Mouse (Mus musculus) kidney, adult 2 months (tissue): Measurements from ENCODE around the gene H2-Oa. TPM values are rescaled to one million over a fixed set of nuclear protein-coding genes. Genes with fewer than 3 reads are reported as not detected.

Experiments used
- DNase-seq: peaks from one replicate; pipeline ENCODE4 v3.0.0; 2021
- H3K27ac ChIP-seq: fragments of 200-500 bp; 2 replicates; pipeline ENCODE4 v1.5.1; 2012; ENCODE audit warnings: low read depth, low read length, control low read depth, inconsistent platforms; ENCODE audit not compliant: insufficient read depth
- H3K27me3 ChIP-seq: fragments of 200-500 bp; replicated peaks from 2 replicates; pipeline ENCODE4 v1.6.1; 2012; ENCODE audit warnings: mild to moderate bottlenecking, moderate library complexity, low read length, inconsistent platforms; ENCODE audit not compliant: control insufficient read depth, insufficient read depth
- H3K36me3 ChIP-seq: fragments of 200-500 bp; 2 replicates; pipeline ENCODE4 v1.6.1; 2012; ENCODE audit warnings: mild to moderate bottlenecking, moderate library complexity, low read length, inconsistent platforms; ENCODE audit not compliant: control insufficient read depth, insufficient read depth
- H3K4me1 ChIP-seq: fragments of 200-500 bp; 2 replicates; pipeline ENCODE4 v1.6.1; 2011; ENCODE audit warnings: low read length; ENCODE audit not compliant: control insufficient read depth, insufficient read depth
- H3K4me3 ChIP-seq: fragments of 200-500 bp; 2 replicates; pipeline ENCODE4 v1.5.1; 2011; ENCODE audit warnings: mild to moderate bottlenecking, low read depth, low read length, control low read depth; ENCODE audit not compliant: insufficient read depth
- CTCF ChIP-seq: fragments of 200-500 bp; conservative IDR thresholded peaks from 2 replicates; pipeline ENCODE4 v1.5.1; 2011; ENCODE audit warnings: low read depth, mild to moderate bottlenecking, control low read depth, low read length, moderate library complexity, mixed read lengths; ENCODE audit not compliant: insufficient read depth, insufficient read length
- POLR2A ChIP-seq: fragments of 200-500 bp; IDR thresholded peaks from one replicate; pipeline ENCODE4 v1.6.1; 2011; ENCODE audit warnings: low read depth, low read length, control low read depth
- WGBS: fragments of 180-500 bp; shearing (Covaris S2); methylation state at CpG from one replicate; pipeline ENCODE4 v1.1.7; 2018; 5-methylcytosine and 5-hydroxymethylcytosine counted together
- polyA plus RNA-seq: library from polyadenylated mRNA; depleted of rRNA; stranded (reverse); fragments of >200 nt; gene quantifications from 2 replicates; pipeline ENCODE4 v1.2.3, GENCODE M21; 2012

The H2-Oa gene
- polyA plus RNA-seq, 1 experiment = 8.5 TPM

DNA sequence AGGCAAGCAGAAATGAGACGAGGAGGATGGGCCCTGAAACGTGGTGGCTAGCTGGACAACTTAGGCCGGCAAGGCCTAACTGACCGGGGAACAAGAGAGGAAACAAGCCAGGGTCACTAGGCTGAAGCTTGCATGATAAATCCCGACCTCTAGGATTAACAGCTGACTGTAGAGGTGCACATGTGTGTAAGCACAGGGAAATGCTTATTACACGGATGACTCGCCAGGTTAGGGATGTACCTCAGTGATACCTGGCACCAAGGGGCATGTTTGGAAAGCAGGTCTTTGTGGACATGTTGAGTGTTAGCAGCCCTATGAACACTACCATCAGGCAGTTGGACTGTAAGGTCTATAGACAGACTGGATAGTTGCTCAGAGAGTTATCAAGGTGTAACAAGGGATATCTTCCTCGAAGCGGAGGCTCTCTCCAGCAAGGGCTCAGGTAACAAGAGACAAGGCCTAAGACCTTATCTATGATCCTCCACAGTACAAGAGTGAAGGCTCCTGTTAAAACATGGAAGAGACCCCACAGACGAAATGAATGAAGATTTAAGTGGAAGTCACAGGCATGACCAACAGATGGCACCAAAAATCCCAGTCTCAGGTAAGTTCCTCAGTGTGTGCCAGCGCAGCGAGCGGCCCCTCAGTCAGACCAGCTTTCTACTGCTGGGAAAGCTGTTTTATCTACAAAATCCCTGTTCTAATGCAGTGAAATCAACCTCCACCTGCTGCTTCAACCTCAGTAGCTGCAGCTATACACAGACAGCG lies 17.1 kb downstream of the H2-Oa start:
- no peak overlapping the region for H3K27ac ChIP-seq
- WGBS = 78% methylated on average over 14 of the region's 14 CpGs

DNA sequence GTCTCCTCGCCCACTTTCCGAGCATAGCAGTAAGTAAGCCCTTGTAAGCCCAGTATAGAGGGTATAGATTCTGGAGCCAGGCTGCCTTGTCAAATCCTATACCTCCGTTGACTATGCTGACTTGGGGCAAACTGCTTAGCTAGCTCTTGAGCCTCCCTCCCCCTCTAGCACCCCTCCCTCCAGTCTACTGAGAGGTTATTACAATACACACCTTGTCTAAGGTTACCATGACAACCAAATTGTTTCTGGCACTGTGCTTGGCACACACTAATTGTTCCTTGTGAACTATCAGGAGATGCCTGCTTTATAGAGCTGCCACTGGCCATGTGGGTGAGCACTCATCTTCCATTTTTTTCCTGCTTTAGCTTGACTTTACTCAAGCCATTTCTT lies 17.7 kb downstream of the H2-Oa start:
- Histone ChIP-seq H3K4me3 (no peak overlapping the region), H3K4me1 (no peaks in the 10 kb centered on the region), H3K36me3 (peaks cover 28% of the 10 kb centered on the region), H3K27me3 (no peaks in the 10 kb centered on the region), H3K27ac (no peak overlapping the region)
- 71% methylated on average over 3 of the region's 3 CpGs for WGBS
- TF ChIP-seq CTCF (no peak), POLR2A (no peak)
- no peak for DNase-seq

More for the DNA sequence above, 17.1 kb downstream of the H2-Oa start:
- peaks cover 26% of the 10 kb centered on the region for H3K36me3 ChIP-seq
- H3K4me3 ChIP-seq = no peak overlapping the region
- no peaks in the 10 kb centered on the region for H3K27me3 ChIP-seq
- no peaks in the 10 kb centered on the region for H3K4me1 ChIP-seq
- TF ChIP-seq CTCF (peak; percentile 29; the same call in 1 of the 2 replicates), POLR2A (no peak)
- DNase-seq = no peak

DNA sequence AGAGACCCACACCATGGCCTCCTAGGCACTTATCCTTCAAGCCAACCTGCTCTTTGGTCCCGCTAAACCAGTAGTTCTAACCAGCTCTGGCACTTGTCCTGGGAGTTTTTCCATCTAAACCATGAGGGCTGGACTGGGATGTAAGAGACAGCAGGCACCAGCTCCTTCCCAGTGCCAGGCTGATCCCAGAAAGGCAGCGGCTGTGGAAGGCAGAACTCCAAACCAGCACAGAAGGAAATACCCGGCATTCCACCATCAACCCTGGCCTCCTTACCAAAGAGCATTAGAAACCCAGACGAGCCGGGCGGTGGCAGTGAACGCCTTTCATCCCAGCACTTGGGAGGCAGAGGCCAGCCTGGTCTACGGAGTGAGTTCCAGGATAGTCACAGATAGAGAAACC lies 18.2 kb downstream of the H2-Oa start:
- DNase-seq = no peak
- H3K4me3 ChIP-seq = no peak overlapping the region
- H3K27me3 ChIP-seq = no peaks in the 10 kb centered on the region
- 41% methylated on average over 8 of the region's 8 CpGs for WGBS
- no peaks in the 10 kb centered on the region for H3K4me1 ChIP-seq
- no peak for TF ChIP-seq CTCF
- TF ChIP-seq POLR2A = no peak
- peaks cover 32% of the 10 kb centered on the region for H3K36me3 ChIP-seq
- H3K27ac ChIP-seq = no peak overlapping the region

DNA sequence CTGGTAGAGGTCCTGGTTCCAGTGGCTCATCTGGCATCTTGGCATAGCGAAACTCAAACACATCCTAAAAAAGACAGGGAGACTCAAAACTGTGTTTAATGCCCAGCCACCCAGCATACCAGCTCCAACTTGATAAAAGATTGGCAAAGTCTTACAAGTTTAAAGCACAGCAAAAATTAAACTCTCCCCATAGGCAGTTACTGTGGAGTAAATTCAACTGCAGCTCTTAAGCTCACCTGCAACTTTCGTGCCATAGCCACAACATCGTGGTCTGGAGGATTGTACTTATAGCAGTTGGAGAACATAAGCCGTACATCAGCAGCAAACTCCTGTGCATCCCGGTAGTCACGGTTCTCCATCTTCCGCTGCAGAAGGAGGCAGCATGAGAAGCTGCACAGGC lies 22.0 kb downstream of the H2-Oa start:
- peaks cover 55% of the 10 kb centered on the region for H3K36me3 ChIP-seq
- TF ChIP-seq POLR2A = no peak
- no peak for TF ChIP-seq CTCF

DNA sequence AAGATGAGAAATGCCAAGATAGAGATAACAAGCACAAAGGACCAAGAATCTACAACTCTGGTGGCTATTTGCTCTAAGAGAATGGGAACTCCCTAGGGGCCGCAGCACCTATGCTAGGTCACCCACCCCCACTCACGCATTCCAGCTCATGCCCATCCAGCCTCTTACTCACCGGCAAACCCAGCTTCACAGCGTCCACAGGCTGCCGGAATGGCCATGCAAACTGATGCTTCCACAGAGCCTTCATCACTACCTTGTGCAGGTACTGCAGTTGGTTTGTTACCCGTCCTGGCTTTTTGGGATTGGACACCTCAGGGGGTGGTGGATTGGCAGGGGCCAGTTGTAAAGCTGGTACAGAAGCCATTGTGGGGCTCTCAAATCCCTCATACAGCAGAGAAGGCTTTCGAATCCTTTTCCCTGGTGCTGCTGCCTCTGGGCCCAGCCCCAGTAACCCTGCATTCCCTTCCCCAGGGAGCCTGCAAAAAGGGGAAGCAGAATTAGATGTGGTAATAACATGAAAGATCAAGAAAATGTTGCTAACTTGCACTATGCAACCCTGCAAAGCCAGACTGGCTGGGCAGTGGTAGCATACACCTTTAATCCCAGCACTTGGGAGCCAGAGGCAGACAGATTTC lies 24.7 kb downstream of the H2-Oa start:
- Histone ChIP-seq H3K4me3 (peak overlapping the region; percentile 81), H3K27me3 (no peaks in the 10 kb centered on the region), H3K27ac (no peak overlapping the region), H3K36me3 (peaks cover 50% of the 10 kb centered on the region), H3K4me1 (peaks cover 6% of the 10 kb centered on the region)
- TF ChIP-seq CTCF (no peak), POLR2A (no peak)
- WGBS = 1% methylated on average over 7 of the region's 7 CpGs
- no peak for DNase-seq

More for the DNA sequence above, 22.0 kb downstream of the H2-Oa start:
- no peak for DNase-seq
- H3K27me3 ChIP-seq = no peaks in the 10 kb centered on the region
- WGBS = 75% methylated on average over 7 of the region's 7 CpGs
- peaks cover 6% of the 10 kb centered on the region for H3K4me1 ChIP-seq
- H3K4me3 ChIP-seq = no peak overlapping the region
- no peak overlapping the region for H3K27ac ChIP-seq

DNA sequence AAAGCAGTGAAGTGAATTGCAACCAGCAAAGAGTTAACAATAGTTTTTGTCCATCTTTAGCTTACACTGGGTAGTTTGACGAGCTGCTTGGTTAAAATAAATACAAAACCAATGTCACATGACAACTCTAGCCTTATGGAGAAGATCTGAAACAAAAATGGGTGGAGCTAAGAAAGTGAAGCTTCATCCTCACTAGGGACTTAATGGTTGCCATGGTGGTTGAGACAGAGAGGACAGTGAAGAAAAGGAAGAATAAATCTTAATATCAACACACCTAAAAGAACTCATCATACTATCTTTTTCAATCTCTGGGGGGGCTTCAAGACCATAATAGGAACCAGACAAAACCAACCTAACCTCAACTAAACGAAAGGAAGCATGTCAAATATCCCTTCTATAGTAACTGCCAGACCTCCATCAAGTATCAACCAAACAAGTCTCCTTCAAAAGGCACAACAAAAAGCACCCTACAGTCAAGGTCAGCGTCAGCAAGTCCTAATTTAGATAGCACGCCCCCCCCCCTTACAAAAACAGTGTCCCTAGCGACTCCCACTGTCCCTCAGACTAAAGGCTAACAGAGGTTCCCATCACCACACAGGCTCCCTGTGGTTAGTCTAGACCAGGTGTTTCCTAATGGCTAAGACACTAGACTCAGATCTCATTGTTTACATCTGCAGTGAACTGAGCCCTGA lies 25.4 kb downstream of the H2-Oa start:
- H3K36me3 ChIP-seq = peaks cover 43% of the 10 kb centered on the region
- no peak overlapping the region for H3K27ac ChIP-seq
- H3K4me3 ChIP-seq = peak overlapping the region; percentile 81
- no peak for DNase-seq
- no peaks in the 10 kb centered on the region for H3K27me3 ChIP-seq
- WGBS = 2% methylated on average over 5 of the region's 5 CpGs
- H3K4me1 ChIP-seq = peaks cover 6% of the 10 kb centered on the region
- no peak for TF ChIP-seq POLR2A
- no peak for TF ChIP-seq CTCF
